Mouse (Mus musculus) kidney, adult 9 months (tissue): Measurements from ENCODE around the gene Cyb561.

Source experiments
- DNase-seq: peaks from one replicate; pipeline ENCODE4 v3.0.0; 2022

The Cyb561 gene

GRCm38 (mm10) chr11:105920098-105920785 is 32.9 kb downstream of the Cyb561 start:
- no peak for DNase-seq

GRCm38 (mm10) chr11:105913580-105913979 is 39.6 kb downstream of the Cyb561 start:
- no peak for DNase-seq

GRCm38 (mm10) chr11:105911592-105912375 is 41.4 kb downstream of the Cyb561 start:
- peak; percentile 83 for DNase-seq

- no peak for DNase-seq
These were observed 42.0 kb downstream of the Cyb561 start for GRCm38 (mm10) chr11:105911149-105911548.

GRCm38 (mm10) chr11:105909617-105910016 is 43.5 kb downstream of the Cyb561 start:
- no peak for DNase-seq

GRCm38 (mm10) chr11:105908926-105909325 is 44.2 kb downstream of the Cyb561 start:
- no peak for DNase-seq

GRCm38 (mm10) chr11:105907381-105907780 is 45.8 kb downstream of the Cyb561 start:
- no peak for DNase-seq

- no peak for DNase-seq
These were observed 47.5 kb downstream of the Cyb561 start for GRCm38 (mm10) chr11:105905529-105906213.

- DNase-seq: no peak
These were observed 50.2 kb downstream of the Cyb561 start for GRCm38 (mm10) chr11:105902956-105903355.

GRCm38 (mm10) chr11:105901501-105901900 is 51.6 kb downstream of the Cyb561 start:
- no peak for DNase-seq

- no peak for DNase-seq
These were observed 54.0 kb downstream of the Cyb561 start for GRCm38 (mm10) chr11:105899151-105899550.

- DNase-seq: no peak
These were observed 65.9 kb downstream of the Cyb561 start for GRCm38 (mm10) chr11:105887281-105887680.

GRCm38 (mm10) chr11:105885558-105885957 is 67.6 kb downstream of the Cyb561 start:
- no peak for DNase-seq
